Mouse (Mus musculus) adipose tissue, adult 10 weeks (tissue): ENCODE results near the gene Mthfd2. TPM values are rescaled to one million over a fixed set of nuclear protein-coding genes. Genes with fewer than 3 reads are reported as not detected.

Experiments used
- polyA plus RNA-seq: library from polyadenylated mRNA; stranded (reverse); fragments of 350-450 nt; fragmentation: Illumina TruSeq; extraction: RNeasy Lipid Tissue Mini Kit (QIAGEN cat#74804); gene quantifications from one replicate; pipeline ENCODE4 v1.2.3, GENCODE M21; 2014; ENCODE audit warnings: low read depth, low replicate concordance

Gene Mthfd2
- polyA plus RNA-seq, result 87.5 TPM

GRCm38 (mm10) chr6:83325525-83326393, at the start of gene Mthfd2, which contains the start of gene Mob1a:
Gene Mthfd2, minus strand, starts transcription at chr6:83325908.
Gene Mob1a, plus strand, starts transcription at chr6:83326016.

DNA sequence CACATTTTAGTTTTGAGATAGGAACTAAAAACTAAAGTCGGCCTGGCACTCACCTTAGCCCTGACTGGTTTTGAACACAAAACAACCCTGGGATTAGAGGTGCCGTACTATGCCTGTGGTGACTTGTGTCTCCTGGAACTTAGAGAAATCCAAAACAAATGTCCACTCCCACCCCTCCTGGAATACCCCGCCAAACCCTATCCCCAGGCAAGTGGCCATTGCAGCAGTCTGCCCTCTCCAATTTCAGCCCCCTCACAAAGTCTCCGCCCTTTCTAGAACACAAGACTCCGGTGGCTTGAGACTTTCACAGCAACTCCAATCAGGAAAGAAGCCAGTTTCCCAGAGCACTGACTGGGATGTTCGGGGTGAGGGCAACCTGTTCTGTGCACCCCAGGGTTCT, 23.2 kb upstream of the Mthfd2 start, which contains the start of gene Bola3:
Gene Bola3, plus strand, starts transcription at position 275 of the 400 bp plus-strand sequence.

Other genes with a start within 250 kb of the Mthfd2 start
- gene Pcgf1, start 248.0 kb downstream of the Mthfd2 start, polyA plus RNA-seq, result 14.9 TPM
- 1.5 TPM for gene Lbx2, start 239.5 kb downstream of the Mthfd2 start, polyA plus RNA-seq
- gene Ccdc142, start 224.3 kb downstream of the Mthfd2 start, polyA plus RNA-seq, result 3.6 TPM
- gene Gm42688, start 224.3 kb downstream of the Mthfd2 start, polyA plus RNA-seq, result 3.8 TPM
- 73.1 TPM for gene Mrpl53, start 216.9 kb downstream of the Mthfd2 start, polyA plus RNA-seq
- 34.0 TPM for gene Mogs, start 210.4 kb downstream of the Mthfd2 start, polyA plus RNA-seq
- gene Wbp1, start 204.3 kb downstream of the Mthfd2 start, polyA plus RNA-seq, result 99.3 TPM
- gene Ino80b, start 200.5 kb downstream of the Mthfd2 start, polyA plus RNA-seq, result 26.8 TPM
- gene Rtkn, start 190.4 kb downstream of the Mthfd2 start, polyA plus RNA-seq, result 21.8 TPM
- 3.0 TPM for gene Wdr54, start 169.5 kb downstream of the Mthfd2 start, polyA plus RNA-seq
- gene 1700003E16Rik, start 169.5 kb downstream of the Mthfd2 start, polyA plus RNA-seq, result 14.5 TPM
- 74.4 TPM for gene Dctn1, start 160.0 kb downstream of the Mthfd2 start, polyA plus RNA-seq
- 1.2 TPM for gene Slc4a5, start 106.1 kb downstream of the Mthfd2 start, polyA plus RNA-seq
- gene Mob1a, start 108 bp upstream of the Mthfd2 start, polyA plus RNA-seq, result 79.4 TPM
- 72.0 TPM for gene Bola3, start 23.2 kb upstream of the Mthfd2 start, polyA plus RNA-seq
- 17.2 TPM for gene Tet3, start 133.2 kb upstream of the Mthfd2 start, polyA plus RNA-seq
- 54.3 TPM for gene Dguok, start 181.1 kb upstream of the Mthfd2 start, polyA plus RNA-seq
- gene Actg2, start 210.4 kb upstream of the Mthfd2 start, polyA plus RNA-seq, result 787 TPM
- gene Stambp, start 246.8 kb upstream of the Mthfd2 start, polyA plus RNA-seq, result 24.4 TPM